Mouse (Mus musculus): ENCODE results near the gene Pitpnb. TPM values are rescaled to one million over a fixed set of nuclear protein-coding genes. Genes with fewer than 3 reads are reported as not detected.

The Pitpnb gene
- polyA plus RNA-seq, 1 experiment: 41.9 TPM

DNA sequence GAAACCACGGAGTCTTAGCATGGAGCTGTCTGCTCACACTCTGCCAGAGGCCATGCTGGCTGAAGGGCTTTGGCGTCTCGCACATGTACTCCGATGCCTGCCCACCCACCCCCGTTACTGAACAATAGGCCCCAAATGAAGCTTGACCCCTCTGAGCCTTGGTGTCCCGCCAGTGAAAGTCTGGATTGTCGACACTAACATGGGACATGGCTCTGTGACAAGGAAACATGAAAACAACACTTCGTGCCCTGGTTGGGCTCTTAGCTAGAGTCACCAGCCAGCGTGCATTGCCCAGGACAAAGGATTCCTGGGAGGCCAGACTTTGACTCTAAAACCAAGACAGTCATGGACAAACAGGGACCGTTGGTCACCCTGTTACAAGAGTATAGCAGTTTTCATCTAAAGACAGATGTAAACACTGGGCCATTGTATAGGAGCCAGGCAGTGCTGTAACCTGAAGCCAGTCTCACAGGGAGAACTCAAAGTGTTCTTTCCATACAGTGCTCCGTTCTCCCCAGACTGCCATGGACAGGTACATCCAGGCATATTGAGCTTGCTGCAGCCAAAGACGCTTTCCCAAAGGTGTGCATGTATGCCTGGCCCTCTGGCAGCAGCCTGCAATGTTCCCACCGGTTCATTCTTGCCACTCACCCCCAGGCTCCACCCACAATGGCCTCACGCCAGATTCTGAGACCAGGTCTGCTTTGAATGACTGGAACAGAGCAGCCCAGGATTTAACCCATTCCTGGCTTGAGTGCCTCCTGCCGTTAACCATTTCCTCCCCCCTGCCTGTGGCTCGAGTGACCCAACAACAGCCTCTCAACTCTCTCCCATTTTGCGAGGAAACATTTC lies 63.0 kb downstream of the Pitpnb start:
- TF ChIP-seq CTCF (IDR thresholded peaks at IDR 0.05; ENCODE audit: low read depth, low read length) (no peak), POLR2A (IDR thresholded peaks at IDR 0.05; ENCODE audit: borderline replicate concordance, low read depth, low read length) (no peak)
- Histone ChIP-seq H3K4me3 (ENCODE audit: insufficient read depth, low read length) (no peak overlapping the region), H3K4me1 (ENCODE audit: control insufficient read depth, insufficient read depth, low read length) (peaks cover 4% of the 10 kb centered on the region; the same call in 1 of the 2 replicates), H3K27ac (ENCODE audit: insufficient read depth, low read depth, low read length) (no peak overlapping the region)

DNA sequence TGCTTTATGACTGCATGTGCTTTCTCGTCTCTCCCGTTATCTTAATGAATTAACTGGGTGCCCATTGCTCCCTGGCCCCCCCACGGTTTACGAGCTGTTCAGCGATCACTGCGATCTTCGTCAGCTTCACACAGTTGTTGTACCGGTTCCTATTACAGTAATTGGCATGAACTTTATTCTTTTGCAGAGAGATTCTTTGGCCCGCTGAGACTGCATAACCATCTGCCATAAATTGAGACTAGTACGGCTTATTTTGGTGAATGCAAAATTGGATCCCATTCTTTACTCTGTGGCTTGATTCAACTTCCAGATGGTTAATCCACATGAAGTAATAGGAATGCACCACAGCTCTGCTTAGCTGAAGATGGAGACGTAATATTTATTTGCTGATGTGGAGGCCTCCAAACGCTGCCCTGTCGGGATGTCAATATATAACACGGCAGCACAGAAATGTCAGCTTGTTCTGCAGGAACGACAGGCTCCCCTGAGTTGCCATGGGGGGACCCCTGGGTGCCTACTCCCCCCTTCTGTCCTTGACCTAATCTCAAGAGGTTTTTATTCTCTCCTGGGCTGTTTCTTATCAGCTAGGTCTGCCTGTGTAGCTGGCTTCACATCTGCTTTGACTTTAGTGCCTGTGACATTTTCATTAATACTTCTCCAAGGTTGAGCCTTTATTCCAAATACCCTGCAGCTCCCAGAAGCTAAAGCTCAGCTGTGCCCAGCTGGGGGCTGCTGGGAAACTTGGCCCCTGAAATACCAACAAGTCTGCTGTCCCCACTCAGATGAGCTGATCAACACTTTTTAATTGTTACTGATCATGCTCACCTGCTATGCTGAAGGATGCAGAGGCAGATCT lies 63.9 kb downstream of the Pitpnb start:
- TF ChIP-seq CTCF (IDR thresholded peaks at IDR 0.05; ENCODE audit: low read depth, low read length) (no peak), POLR2A (IDR thresholded peaks at IDR 0.05; ENCODE audit: borderline replicate concordance, low read depth, low read length) (no peak)
- H3K4me1 ChIP-seq (ENCODE audit: control insufficient read depth, insufficient read depth, low read length): peaks cover 4% of the 10 kb centered on the region; the same call in 1 of the 2 replicates
- no peak overlapping the region for H3K27ac ChIP-seq (ENCODE audit: insufficient read depth, low read depth, low read length)
- no peak overlapping the region for H3K4me3 ChIP-seq (ENCODE audit: insufficient read depth, low read length)

DNA sequence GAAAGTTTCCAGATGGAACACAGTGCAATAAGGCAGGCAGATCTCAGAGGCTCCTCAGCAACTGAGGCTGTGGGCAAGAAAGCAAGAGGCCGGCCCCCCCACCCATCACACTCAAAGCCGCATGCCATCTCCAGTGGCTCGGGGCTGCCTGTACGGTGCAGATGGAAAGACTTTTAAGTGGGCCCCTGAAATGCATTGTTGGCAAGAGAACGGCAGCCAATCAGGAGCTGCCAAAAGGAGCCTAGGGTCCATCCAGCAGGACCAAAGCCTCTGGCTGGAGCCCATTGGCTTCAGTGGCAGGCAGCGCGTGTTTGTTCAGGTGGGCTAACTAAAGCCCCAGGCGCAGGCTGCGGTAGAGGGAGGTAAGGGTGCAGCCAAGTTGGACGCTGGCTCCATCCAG lies 65.2 kb downstream of the Pitpnb start:
- TF ChIP-seq POLR2A (IDR thresholded peaks at IDR 0.05; ENCODE audit: borderline replicate concordance, low read depth, low read length): no peak
- no peak for TF ChIP-seq CTCF (IDR thresholded peaks at IDR 0.05; ENCODE audit: low read depth, low read length)
- Histone ChIP-seq H3K27ac (ENCODE audit: insufficient read depth, low read depth, low read length) (no peak overlapping the region), H3K4me1 (ENCODE audit: control insufficient read depth, insufficient read depth, low read length) (peaks cover 4% of the 10 kb centered on the region; the same call in 1 of the 2 replicates), H3K4me3 (ENCODE audit: insufficient read depth, low read length) (no peak overlapping the region)

DNA sequence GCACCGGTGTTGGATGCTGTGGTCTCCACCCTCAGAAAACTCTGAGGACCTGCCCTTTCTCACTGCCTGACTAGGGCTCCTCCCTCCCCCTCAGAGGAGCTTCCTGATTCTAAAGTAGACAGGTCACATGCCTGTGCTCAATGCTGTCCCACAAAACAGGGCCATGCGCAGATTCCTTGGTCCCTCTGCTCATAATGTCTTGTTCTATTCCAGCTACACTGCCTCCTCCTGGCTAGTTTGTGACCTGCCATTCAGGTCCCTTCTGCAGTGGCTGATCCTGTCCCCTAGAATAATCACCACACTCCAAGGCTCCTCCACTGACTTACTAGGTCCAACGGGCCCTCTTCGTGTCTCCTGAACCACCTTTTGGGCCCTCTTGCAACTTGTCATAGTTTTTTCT lies 65.6 kb downstream of the Pitpnb start:
- no peak for TF ChIP-seq POLR2A (IDR thresholded peaks at IDR 0.05; ENCODE audit: borderline replicate concordance, low read depth, low read length)
- no peak overlapping the region for H3K4me3 ChIP-seq (ENCODE audit: insufficient read depth, low read length)
- peaks cover 4% of the 10 kb centered on the region; the same call in 1 of the 2 replicates for H3K4me1 ChIP-seq (ENCODE audit: control insufficient read depth, insufficient read depth, low read length)
- no peak overlapping the region for H3K27ac ChIP-seq (ENCODE audit: insufficient read depth, low read depth, low read length)

DNA sequence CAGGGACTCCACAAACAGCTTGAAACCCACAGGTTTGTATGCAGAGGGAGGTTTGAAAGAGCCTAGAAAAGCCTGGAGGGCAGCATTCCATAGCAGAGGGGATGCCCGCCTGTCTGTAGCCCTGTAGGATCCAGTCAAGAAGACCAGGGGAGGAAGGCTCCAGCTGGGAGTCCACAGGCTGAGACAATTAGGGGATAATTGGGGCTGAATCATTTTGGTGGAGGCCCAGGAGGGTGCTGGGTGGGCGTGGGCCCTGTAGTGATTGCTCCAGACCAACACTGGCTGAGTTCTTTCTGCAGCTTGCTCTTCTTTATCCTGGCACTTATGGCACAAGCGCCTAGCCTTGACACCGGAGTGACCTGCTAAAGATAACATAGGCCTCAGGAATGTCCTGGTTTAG lies 67.9 kb downstream of the Pitpnb start:
- no peak overlapping the region for H3K27ac ChIP-seq (ENCODE audit: insufficient read depth, low read depth, low read length)
- no peak overlapping the region for H3K4me3 ChIP-seq (ENCODE audit: insufficient read depth, low read length)
- H3K4me1 ChIP-seq (ENCODE audit: control insufficient read depth, insufficient read depth, low read length): peaks cover 4% of the 10 kb centered on the region; the same call in 1 of the 2 replicates
- no peak for TF ChIP-seq CTCF (IDR thresholded peaks at IDR 0.05; ENCODE audit: low read depth, low read length)
- TF ChIP-seq POLR2A (IDR thresholded peaks at IDR 0.05; ENCODE audit: borderline replicate concordance, low read depth, low read length): no peak

DNA sequence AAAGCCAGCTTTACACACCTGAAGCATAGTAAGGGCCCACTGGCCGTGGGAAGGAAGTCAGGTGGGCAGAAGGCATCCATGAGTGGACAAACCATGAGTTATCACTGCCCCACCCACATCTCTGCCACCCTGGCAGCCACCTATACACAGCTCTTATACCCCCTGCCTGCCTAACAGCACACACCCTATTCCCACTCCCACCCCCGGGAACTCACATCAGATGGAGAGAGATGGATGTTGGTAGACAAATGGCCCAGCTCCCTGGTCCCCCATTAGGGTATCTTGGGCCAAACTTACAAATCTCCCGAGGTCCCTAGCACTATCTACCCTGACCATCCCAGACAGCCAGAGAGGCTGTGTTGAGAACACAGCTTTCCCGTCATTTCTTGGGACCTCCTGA lies 68.7 kb downstream of the Pitpnb start:
- no peak overlapping the region for H3K27ac ChIP-seq (ENCODE audit: insufficient read depth, low read depth, low read length)
- TF ChIP-seq POLR2A (IDR thresholded peaks at IDR 0.05; ENCODE audit: borderline replicate concordance, low read depth, low read length) (no peak), CTCF (IDR thresholded peaks at IDR 0.05; ENCODE audit: low read depth, low read length) (no peak)
- H3K4me1 ChIP-seq (ENCODE audit: control insufficient read depth, insufficient read depth, low read length): peaks cover 4% of the 10 kb centered on the region; the same call in 1 of the 2 replicates
- no peak overlapping the region for H3K4me3 ChIP-seq (ENCODE audit: insufficient read depth, low read length)

DNA sequence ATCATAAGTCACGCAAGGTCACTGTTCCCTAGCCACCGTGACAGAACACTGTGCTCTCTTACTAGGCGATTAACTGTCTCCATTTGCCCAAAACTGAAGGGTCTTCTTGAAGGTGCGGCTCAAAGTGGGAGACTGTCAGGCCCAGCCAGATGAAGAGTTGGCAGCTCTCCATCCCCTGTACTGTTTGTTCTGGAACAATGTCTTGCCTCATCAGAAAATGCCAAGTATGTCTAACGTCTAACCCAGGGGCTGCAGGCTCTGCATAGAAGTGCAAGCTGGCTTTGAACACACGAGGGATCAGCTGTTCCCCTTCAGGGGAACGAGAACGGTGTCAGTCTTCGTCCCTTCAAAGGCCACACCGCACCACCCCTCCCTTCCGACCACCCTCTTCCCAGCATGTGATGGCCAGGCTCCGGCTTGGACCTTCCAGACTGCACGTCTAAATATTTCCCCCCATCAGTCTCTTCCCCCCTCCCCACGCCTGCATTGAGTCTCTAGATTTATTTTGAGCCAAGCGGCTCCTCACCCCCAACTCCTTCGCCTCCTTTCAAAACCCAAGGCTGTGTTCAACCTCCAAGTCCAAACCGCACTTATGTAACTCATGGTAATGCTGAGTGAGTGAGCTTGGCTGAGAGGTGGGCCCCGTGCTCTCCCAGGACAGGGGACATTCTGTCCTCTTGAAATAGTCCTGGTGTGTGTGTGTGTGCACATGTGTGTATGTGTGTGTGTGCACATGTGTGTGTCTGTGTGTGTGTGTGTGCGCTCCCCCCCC lies 71.5 kb downstream of the Pitpnb start:
- Histone ChIP-seq H3K4me1 (ENCODE audit: control insufficient read depth, insufficient read depth, low read length) (no peaks in the 10 kb centered on the region), H3K4me3 (ENCODE audit: insufficient read depth, low read length) (no peak overlapping the region), H3K27ac (ENCODE audit: insufficient read depth, low read depth, low read length) (no peak overlapping the region)
- TF ChIP-seq POLR2A (IDR thresholded peaks at IDR 0.05; ENCODE audit: borderline replicate concordance, low read depth, low read length) (no peak), CTCF (IDR thresholded peaks at IDR 0.05; ENCODE audit: low read depth, low read length) (no peak)

DNA sequence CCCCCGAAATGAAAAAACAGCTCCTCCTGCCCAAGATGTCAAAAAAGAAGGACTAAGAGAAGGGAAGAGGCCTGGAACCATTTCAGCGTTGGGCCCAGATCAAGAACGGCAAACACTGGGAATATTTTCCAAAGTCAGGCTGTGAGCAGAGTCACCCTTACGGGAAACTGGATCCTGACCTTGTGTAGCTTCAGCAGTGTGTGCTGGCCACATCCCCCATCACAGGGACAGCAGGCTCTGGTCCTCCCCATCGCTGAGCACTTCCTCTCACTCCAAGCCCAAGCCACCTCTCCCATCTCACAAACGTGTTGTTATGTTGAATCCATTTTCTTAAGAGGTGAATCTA lies 72.1 kb downstream of the Pitpnb start:
- no peak overlapping the region for H3K4me3 ChIP-seq (ENCODE audit: insufficient read depth, low read length)
- H3K4me1 ChIP-seq (ENCODE audit: control insufficient read depth, insufficient read depth, low read length): no peaks in the 10 kb centered on the region
- TF ChIP-seq CTCF (IDR thresholded peaks at IDR 0.05; ENCODE audit: low read depth, low read length) (no peak), POLR2A (IDR thresholded peaks at IDR 0.05; ENCODE audit: borderline replicate concordance, low read depth, low read length) (no peak)
- H3K27ac ChIP-seq (ENCODE audit: insufficient read depth, low read depth, low read length): no peak overlapping the region

DNA sequence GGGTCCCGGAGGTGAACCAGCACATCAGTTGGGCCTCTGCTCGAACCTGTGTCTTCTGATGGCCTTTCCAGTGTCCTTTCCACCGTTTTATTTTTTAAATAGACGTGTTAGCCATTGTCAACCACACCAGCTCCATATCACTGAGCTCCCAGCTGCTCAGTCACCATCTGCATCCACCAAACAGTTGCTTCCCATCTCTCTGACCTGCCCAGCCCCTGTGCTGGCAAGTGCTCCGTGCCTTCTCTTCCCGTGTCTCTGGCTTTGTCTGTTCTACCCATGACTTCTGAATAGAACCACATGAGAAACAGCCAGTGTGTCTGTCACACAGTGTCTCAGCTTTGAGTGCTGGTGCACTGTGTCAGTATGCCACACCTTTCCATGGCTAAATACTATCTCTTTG lies 74.2 kb downstream of the Pitpnb start:
- no peak overlapping the region for H3K27ac ChIP-seq (ENCODE audit: insufficient read depth, low read depth, low read length)
- TF ChIP-seq POLR2A (IDR thresholded peaks at IDR 0.05; ENCODE audit: borderline replicate concordance, low read depth, low read length) (no peak), CTCF (IDR thresholded peaks at IDR 0.05; ENCODE audit: low read depth, low read length) (no peak)
- no peaks in the 10 kb centered on the region for H3K4me1 ChIP-seq (ENCODE audit: control insufficient read depth, insufficient read depth, low read length)
- H3K4me3 ChIP-seq (ENCODE audit: insufficient read depth, low read length): no peak overlapping the region
